Mouse (Mus musculus) mesoderm, embryonic 11.5 days (tissue): ENCODE measurements around the gene Meox1.

Experiments
- DNase-seq: peaks from one replicate; pipeline ENCODE4 v3.0.0-alpha.2; 2012; ENCODE audit warnings: low read depth, low spot score

Meox1 gene

DNA sequence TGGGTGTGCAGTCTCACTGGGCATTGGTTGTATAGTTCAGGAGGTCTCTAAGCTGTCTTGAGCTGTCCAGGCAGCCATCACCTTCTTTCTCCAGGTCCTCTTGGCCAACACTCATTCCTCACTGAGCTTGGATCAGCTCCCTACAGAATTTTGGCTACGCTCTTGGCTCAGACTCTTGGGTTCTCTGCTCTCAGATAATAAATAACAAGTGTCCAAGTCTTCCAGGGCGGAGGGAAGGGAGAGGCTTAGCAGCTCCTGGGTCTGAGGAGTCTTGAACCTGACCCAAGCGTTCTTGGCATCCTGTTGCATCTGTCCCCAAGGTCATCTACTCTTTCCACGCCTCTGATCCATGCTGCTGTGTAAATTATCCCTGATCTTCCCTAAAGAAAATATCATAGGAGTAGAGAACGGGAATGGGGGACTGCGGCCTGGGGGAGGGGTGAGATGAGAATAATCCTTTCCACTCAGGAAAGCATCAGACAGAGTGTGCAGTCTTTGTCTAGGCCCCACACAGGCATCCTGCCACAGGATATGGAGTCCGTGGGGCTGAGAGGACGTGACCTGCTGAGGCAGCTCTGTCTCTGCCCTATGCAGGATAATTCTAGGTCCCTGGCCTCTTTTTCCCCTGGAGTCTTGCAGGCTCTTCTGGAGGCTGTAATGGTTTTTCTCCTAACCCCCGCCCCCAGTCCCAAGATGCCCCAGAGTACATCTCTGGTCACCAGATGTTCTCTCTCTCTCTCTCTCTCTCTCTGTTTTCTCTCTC, 38.0 kb downstream of the Meox1 start:
- DNase-seq = no peak

DNA sequence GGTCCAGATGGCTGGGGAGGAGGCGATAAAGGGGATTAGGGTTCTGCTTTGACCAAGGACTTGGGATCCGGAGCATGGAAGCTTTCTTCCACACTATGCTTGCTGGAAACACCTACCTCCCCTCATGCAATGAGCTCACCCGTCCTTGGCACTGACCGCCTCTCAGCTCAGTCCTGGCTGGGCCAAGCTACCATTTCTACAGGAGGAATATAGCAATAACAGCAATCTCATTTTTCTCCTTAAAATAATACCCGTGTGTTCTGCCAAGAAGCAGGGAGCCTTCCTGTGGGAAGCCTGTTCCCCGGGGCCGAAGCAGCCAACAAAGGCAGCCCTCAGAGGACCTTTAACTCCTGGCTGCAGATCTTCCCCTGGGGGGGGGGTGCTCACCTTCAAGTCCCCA, 43.1 kb downstream of the Meox1 start:
- DNase-seq = no peak

DNA sequence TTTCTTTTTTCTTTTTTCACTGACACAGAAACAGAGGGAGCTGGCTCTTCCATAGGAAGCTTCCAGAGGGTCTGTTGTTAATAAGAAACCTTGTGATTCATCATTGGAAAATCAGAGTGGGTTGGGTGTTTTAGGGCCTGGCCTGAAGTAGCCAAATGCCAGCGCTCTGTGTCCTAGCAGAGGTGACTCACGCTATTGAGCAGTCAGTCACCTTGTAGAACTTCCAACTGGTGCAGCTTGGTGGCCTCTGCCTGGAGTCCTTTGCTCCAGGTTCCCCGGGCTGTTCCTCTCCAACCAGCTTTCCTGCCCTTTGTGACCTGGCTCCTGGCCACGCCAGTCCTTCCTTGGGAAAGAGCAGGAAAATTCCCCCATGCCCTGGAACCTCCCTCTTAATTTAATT, 44.9 kb downstream of the Meox1 start:
- no peak for DNase-seq

DNA sequence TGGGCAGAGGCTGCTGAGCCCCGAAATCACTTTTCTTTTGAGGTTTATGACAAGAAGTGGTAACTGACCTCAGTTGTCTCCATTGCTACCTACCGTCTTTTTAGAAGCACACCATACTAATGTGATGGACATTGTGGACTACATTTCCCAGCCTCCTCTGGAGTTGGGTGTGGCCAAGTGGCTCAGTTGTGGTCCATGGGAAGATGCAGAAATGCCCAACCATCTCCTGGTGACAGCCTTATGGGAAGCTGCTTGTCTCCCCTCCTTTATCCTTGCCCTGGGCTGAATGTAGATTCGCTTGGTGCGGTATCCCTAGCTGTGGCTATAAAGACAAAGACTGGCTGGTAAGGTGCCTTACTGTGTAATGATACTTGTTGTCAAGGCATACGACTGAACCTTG, 46.7 kb downstream of the Meox1 start:
- DNase-seq = no peak

DNA sequence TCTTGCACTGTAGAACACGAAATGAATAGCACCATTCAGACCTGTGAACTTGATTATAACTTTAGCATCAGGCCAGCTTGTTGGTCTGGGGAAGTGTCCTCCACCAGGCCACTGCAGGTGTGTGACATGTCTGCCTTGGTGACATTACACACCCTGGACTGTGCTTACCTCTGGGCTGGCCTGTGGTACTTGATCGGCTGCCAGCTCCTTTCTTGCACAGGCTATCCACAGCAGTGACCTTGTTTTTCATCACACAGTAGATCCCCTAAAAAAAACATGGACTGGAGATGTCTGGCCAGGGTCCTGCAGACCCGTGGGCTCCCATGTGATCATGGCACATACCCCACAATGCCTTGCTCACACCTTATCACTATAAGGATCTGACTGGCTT, 51.4 kb downstream of the Meox1 start:
- DNase-seq = no peak

DNA sequence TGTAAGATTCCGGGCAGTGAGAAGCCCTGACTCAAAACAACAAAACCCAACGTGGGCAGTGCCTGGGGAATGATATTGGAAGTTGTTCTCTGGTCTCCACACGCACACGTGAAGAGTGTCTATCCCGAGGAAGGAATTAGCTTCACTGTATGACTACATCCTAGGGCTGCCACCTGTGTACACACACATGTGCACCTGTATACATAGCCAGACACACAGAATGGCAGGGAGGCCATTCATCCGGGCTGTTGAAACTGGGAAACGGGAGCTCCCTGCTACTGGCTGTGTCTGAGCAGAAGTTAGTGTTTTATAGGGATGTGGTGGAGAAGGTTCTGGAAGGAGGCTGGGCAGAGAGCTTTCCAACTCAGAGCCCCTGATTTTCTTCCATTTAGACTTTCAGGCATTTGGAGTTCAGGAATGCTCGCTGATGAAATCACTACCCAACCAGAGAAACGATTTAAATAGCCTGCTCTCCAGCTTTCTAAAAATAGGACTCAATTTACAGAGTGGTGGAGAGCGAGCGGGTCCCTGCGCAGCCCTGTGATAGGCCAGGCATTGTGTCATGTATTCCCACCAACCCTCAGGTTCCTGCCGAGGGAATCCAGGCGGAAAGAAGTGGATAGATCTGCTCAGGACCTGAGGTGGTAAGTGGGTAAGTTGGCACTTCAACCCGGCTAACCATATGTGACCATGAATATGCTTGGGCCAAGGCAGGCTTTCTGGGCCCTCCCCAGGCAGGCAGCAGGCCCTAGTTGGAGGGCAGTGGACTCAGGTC, 52.0 kb downstream of the Meox1 start:
- DNase-seq = no peak

DNA sequence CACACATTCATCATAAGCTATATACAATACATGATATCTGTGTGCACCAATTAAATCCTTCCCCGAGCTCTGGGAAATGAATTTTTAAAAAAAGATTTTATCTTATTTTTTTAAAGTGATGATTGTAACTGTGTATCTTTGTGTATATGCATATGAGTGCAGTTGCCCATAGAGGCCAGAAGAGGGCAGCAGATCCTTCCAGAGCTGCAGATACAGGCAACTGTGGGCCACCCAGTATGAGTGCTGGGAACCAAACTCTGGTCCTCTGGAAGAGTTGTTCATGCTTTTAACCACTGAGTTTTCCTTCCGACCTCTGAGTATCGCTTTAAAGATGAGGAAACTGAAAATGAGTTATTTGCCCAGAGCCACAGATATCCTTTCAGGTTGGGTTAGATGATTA, 53.8 kb downstream of the Meox1 start:
- DNase-seq = no peak

DNA sequence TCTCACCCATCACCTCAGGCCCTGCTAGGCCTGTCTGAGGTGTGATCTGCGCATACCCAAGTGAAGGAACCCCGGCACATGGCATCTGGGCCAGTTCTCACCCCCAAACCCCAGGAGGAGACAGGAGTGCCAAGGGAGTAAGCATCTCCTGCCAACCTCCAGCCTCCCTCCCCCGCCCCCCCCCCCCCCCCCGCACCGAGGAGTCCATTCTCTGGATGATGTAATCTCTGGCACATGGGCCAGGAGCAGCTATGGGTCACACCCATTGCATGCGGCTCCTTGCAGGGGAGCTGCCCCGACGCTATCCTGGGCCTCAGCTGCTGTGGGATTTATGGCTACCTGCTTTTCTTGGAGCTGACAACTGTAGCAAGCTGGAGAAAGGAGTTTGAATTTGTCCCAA, 54.7 kb downstream of the Meox1 start:
- no peak for DNase-seq

DNA sequence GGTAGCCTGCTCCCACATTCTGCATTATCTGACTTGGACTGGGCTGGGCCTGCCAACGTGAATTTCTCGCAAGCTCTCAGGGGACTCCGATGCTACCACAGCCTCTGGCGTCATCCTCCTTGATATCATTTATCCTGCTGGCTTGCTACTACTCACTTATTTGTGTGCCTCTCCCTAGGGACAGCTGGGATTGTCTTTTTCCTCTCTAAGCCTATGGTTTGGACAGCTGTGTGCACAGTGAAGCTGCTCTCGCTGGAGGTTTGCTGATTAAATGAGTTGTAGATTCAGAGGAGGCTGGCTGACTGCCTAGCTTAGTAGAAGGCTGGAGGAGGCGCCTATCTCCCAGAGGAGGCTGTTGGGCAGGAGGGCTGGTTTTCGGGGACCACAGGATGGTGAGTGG, 62.2 kb downstream of the Meox1 start:
- peak; percentile 57 for DNase-seq

DNA sequence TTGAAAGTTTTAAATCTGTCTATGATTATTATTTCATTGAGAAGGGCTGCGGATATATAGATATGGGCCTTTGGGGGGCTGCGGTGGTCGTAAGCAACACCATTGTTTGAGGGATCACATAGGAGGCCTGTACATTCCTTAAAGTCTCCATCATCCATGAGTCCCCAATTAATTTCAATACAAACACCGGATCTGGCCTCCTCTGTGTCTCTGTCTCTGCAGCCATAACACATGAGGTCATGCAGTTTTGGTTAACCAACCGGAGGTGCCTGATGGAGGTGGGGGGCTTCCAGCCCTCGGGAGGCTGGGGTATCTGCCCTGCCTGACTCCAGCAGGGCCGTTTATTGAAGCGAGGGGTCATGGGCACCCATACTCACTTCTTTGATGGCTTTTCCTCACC, 63.6 kb downstream of the Meox1 start:
- DNase-seq = peak; percentile 18

DNA sequence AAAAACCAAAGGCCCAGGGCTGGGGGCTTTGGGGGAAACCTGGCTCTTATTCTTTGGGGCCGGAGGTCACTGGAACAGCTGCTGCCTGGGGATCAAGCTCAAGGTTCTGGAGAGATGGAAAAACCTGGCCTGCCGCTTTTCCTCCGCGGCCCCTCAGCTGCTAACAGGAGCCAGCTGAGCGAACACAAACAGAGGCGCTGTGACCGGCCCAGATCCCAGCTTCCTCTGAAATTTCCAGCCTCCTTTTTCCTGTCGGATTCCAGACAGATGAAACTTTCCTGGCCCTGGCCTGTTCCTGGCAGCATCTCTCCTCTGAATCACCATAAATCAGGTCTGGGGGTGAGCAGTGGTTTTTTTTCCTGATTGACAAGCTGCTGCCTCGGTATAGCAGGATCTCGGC, 64.1 kb downstream of the Meox1 start:
- peak; percentile 76 for DNase-seq

DNA sequence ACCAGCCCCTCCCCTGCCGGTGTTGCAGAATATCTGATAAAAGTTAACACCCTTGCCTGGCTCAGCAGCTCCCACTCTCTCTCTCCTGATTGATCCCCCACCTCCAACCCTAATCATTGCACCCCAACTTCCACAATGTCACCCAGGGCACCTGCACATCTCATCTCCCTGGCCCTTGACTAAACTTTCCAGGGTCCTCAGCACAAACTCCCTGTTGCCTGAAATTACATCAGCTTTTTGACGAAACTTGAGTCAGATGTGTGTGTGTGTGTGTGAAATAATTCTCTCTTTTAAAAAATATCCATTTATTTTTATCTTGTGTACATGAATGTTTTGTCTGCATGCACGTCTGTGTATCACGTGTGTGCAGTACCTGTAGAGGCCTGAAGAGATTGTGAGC, 65.5 kb downstream of the Meox1 start:
- no peak for DNase-seq
